Mouse (Mus musculus) lung, embryonic 16.5 days (tissue): ENCODE data around the gene Klk12. TPM values are rescaled to one million over a fixed set of nuclear protein-coding genes. Genes with fewer than 3 reads are reported as not detected.

Experiments
- ATAC-seq: fragments of 200-750 bp; cut with Nextera tagmentation; 2 replicates; pipeline ENCODE4 v1.8.0; 2017; ENCODE audit warnings: low read depth, mild to moderate bottlenecking, moderate library complexity
- H3K27ac ChIP-seq: fragments of 300-500 bp; sonication (generic); 2 replicates; pipeline ENCODE4 v1.5.1; 2014; ENCODE audit warnings: mild to moderate bottlenecking, control low read depth, low read length
- H3K27me3 ChIP-seq: fragments of 300-500 bp; sonication (generic); 2 replicates; pipeline ENCODE4 v1.6.1; 2014; ENCODE audit warnings: low read depth, low read length, mixed read lengths; ENCODE audit not compliant: control insufficient read depth, insufficient read depth
- H3K36me3 ChIP-seq: fragments of 300-500 bp; sonication (generic); 2 replicates; pipeline ENCODE4 v1.6.1; 2014; ENCODE audit warnings: low read length; ENCODE audit not compliant: control insufficient read depth, insufficient read depth
- H3K4me1 ChIP-seq: fragments of 300-500 bp; sonication (generic); replicated peaks from 2 replicates; pipeline ENCODE4 v1.6.1; 2014; ENCODE audit warnings: low read length, mixed read lengths; ENCODE audit not compliant: control insufficient read depth, insufficient read depth
- H3K4me2 ChIP-seq: fragments of 300-500 bp; sonication (generic); 2 replicates; pipeline ENCODE4 v1.6.1; 2014; ENCODE audit warnings: low read depth, low read length, control low read depth
- H3K4me3 ChIP-seq: fragments of 300-500 bp; sonication (generic); 2 replicates; pipeline ENCODE4 v1.5.1; 2014; ENCODE audit warnings: mild to moderate bottlenecking, low read length, control low read depth
- H3K9ac ChIP-seq: fragments of 300-500 bp; sonication (generic); 2 replicates; pipeline ENCODE4 v1.6.1; 2014; ENCODE audit warnings: low read length, control low read depth
- H3K9me3 ChIP-seq: fragments of 300-500 bp; sonication (generic); 2 replicates; pipeline ENCODE4 v1.6.1; 2016; ENCODE audit warnings: low read length; ENCODE audit not compliant: control insufficient read depth
- WGBS: fragments of 180-500 bp; shearing (Covaris S2); extraction: QIAGEN DNeasy Blood & Tissue Kit; methylation state at CpG from one replicate; pipeline ENCODE4 v1.1.7; 2014; 5-methylcytosine and 5-hydroxymethylcytosine counted together
- polyA plus RNA-seq: library from polyadenylated mRNA; unstranded; fragments of >200 nt; fragmentation: Nextera tagmentation; extraction: Ambion mirVana; gene quantifications from 2 replicates; pipeline ENCODE4 v1.2.1, GENCODE M21; 2015

Klk12 gene
- polyA plus RNA-seq, result not detected in 2 replicates

DNA sequence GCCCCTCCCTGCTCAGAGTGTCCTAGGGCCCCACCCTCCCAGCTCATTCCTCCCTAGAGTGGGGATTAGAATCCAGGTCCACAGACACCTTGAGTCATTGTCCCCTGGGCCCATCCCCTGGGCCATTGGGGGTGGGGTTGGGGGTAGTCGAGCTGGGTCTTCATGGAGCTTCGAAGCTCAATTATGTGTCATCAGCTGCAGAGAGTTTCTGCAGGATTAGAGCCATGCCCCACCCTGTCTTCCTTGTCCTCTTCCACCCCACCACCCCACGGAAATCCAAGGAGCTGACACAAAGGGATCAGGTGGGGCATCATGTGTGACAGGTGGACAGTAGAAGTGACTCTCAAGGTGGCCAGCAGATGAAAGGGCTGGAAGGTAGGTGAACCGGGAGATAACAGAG is at the start of gene Klk12:
Klk12 (plus strand) TSS at position 301 of the 400 bp plus-strand sequence.
- WGBS, result 78% methylated on average over 4 of the region's 4 CpGs
- no peak for ATAC-seq
- H3K36me3 ChIP-seq, result no peaks in the 10 kb centered on the region

GRCm38 (mm10) chr7:43747788-43748187 is 20.9 kb upstream of the Klk12 start:
- no peak overlapping the region for H3K4me3 ChIP-seq
- H3K4me1 ChIP-seq, result peaks cover 3% of the 10 kb centered on the region; the same call in 1 of the 2 replicates
- peak; percentile 57; the same call in 1 of the 2 replicates for ATAC-seq
- H3K27ac ChIP-seq, result peak overlapping the region; percentile 13
- 43% methylated on average over 1 of the region's 1 CpGs for WGBS
- H3K4me2 ChIP-seq, result no peak overlapping the region
- H3K36me3 ChIP-seq, result no peaks in the 10 kb centered on the region
- H3K9ac ChIP-seq, result no peak overlapping the region
- H3K9me3 ChIP-seq, result no peaks in the 10 kb centered on the region
- no peaks in the 10 kb centered on the region for H3K27me3 ChIP-seq

More for the DNA sequence above, at the start of gene Klk12:
- Histone ChIP-seq H3K27ac (no peak within 1 kb of the TSS), H3K4me3 (no peak within 1 kb of the TSS), H3K4me1 (no peaks in the 10 kb centered on the region), H3K9ac (no peak within 1 kb of the TSS), H3K9me3 (no peaks in the 10 kb centered on the region), H3K27me3 (no peaks in the 10 kb centered on the region), H3K4me2 (no peak within 1 kb of the TSS)

GRCm38 (mm10) chr7:43752806-43753205 is 15.9 kb upstream of the Klk12 start:
- Histone ChIP-seq H3K9ac (no peak overlapping the region), H3K4me1 (no peaks in the 10 kb centered on the region), H3K27me3 (no peaks in the 10 kb centered on the region), H3K27ac (no peak overlapping the region), H3K9me3 (no peaks in the 10 kb centered on the region), H3K36me3 (no peaks in the 10 kb centered on the region), H3K4me3 (no peak overlapping the region), H3K4me2 (no peak overlapping the region)
- WGBS, result 60% methylated on average over 2 of the region's 2 CpGs
- ATAC-seq, result no peak

DNA sequence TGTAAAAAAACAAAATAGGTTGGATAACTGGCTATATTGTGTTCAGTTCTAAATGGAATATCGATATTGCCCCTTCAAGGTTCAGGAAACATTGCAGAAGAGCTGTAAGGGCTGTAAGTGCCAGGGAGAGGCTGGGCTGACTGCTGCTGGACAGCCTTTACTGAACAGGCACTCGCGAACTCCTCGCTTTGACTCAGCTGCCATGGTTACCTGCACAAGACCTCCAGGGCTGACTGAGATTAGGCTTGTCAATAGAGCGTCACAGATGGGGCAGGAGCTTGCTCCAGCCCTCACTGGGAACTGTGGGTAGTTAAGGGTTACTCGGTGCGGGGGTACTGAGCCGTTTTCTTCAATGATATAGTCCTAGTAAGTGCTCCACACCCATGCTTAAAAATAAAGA is 2.2 kb upstream of the Klk12 start:
- no peaks in the 10 kb centered on the region for H3K27me3 ChIP-seq
- H3K36me3 ChIP-seq, result no peaks in the 10 kb centered on the region
- no peaks in the 10 kb centered on the region for H3K4me1 ChIP-seq
- no peak overlapping the region for H3K9ac ChIP-seq
- ATAC-seq, result no peak
- no peaks in the 10 kb centered on the region for H3K9me3 ChIP-seq
- WGBS, result 36% methylated on average over 8 of the region's 8 CpGs
- H3K27ac ChIP-seq, result no peak overlapping the region
- H3K4me3 ChIP-seq, result no peak overlapping the region
- H3K4me2 ChIP-seq, result no peak overlapping the region

GRCm38 (mm10) chr7:43769636-43770035 is 939 bp downstream of the Klk12 start:
- no peaks in the 10 kb centered on the region for H3K9me3 ChIP-seq
- ATAC-seq, result no peak
- H3K36me3 ChIP-seq, result no peaks in the 10 kb centered on the region
- H3K27ac ChIP-seq, result no peak overlapping the region
- no peaks in the 10 kb centered on the region for H3K4me1 ChIP-seq
- WGBS, result 83% methylated on average over 8 of the region's 8 CpGs
- no peaks in the 10 kb centered on the region for H3K27me3 ChIP-seq
- H3K4me2 ChIP-seq, result no peak overlapping the region
- no peak overlapping the region for H3K4me3 ChIP-seq
- H3K9ac ChIP-seq, result no peak overlapping the region

GRCm38 (mm10) chr7:43770701-43771100 is 2.0 kb downstream of the Klk12 start:
- Histone ChIP-seq H3K27me3 (no peaks in the 10 kb centered on the region), H3K9ac (no peak overlapping the region), H3K4me2 (no peak overlapping the region), H3K4me3 (no peak overlapping the region), H3K4me1 (no peaks in the 10 kb centered on the region), H3K27ac (no peak overlapping the region), H3K36me3 (no peaks in the 10 kb centered on the region), H3K9me3 (no peaks in the 10 kb centered on the region)
- WGBS, result 91% methylated on average over 10 of the region's 10 CpGs
- ATAC-seq, result no peak

DNA sequence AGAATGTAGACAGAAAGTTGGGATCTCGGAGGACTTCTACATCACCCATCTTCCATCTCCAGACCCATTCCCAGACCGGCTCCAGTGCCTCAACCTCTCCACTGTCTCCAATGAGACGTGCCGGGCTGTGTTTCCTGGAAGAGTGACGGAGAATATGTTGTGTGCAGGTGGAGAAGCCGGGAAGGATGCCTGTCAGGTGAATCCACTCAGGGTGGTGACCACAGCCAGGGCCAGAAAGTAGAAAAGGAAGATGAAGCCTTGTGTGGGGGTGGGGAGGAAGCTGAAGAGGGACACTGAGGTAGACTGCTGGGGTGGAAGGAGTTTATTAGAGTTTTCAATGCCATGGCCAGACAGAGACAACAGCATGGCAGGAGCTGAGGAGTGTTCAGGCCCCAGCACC is 3.2 kb downstream of the Klk12 start:
- Histone ChIP-seq H3K4me1 (no peaks in the 10 kb centered on the region), H3K36me3 (no peaks in the 10 kb centered on the region), H3K4me3 (no peak overlapping the region), H3K27me3 (no peaks in the 10 kb centered on the region), H3K27ac (no peak overlapping the region), H3K9me3 (no peaks in the 10 kb centered on the region), H3K9ac (no peak overlapping the region), H3K4me2 (no peak overlapping the region)
- 88% methylated on average over 6 of the region's 6 CpGs for WGBS
- ATAC-seq, result no peak

DNA sequence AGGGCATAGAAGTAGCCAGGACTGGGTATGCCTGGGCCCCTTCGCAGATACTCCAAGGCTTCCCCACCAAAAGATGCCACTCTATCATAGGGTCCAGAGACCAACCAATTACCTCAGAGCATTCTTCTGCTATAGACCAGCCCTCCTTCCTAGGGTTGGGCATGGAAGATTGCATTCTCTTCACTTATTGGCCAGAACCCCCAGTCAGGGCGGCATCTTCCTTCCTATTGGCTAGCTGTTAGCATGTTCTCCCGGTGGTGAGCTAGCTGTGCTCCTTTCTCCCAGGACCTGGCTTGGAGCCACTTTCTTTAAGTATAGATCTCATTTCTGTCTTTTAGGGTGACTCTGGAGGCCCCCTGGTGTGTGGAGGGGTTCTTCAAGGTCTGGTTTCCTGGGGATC is 4.2 kb downstream of the Klk12 start:
- Histone ChIP-seq H3K27me3 (no peaks in the 10 kb centered on the region), H3K36me3 (no peaks in the 10 kb centered on the region), H3K9me3 (no peaks in the 10 kb centered on the region), H3K4me2 (no peak overlapping the region), H3K27ac (no peak overlapping the region), H3K4me1 (no peaks in the 10 kb centered on the region), H3K4me3 (no peak overlapping the region), H3K9ac (no peak overlapping the region)
- WGBS, result 75% methylated on average over 3 of the region's 3 CpGs
- no peak for ATAC-seq

- ATAC-seq, result no peak
- H3K27ac ChIP-seq, result no peak within 1 kb of the TSS
- H3K4me2 ChIP-seq, result no peak within 1 kb of the TSS
- H3K9ac ChIP-seq, result no peak within 1 kb of the TSS
- no peak within 1 kb of the TSS for H3K4me3 ChIP-seq
- no peaks in the 10 kb centered on the region for H3K36me3 ChIP-seq
- H3K4me1 ChIP-seq, result no peaks in the 10 kb centered on the region
- WGBS, result 76% methylated on average over 5 of the region's 5 CpGs
- no peaks in the 10 kb centered on the region for H3K27me3 ChIP-seq
- no peaks in the 10 kb centered on the region for H3K9me3 ChIP-seq
Measured at GRCm38 (mm10) chr7:43774364-43774763, 5.7 kb downstream of the Klk12 start, which contains the start of gene Klk11. Gene Klk11, plus strand, starts transcription at chr7:43774604.

GRCm38 (mm10) chr7:43774802-43775201 is 6.1 kb downstream of the Klk12 start:
- Histone ChIP-seq H3K4me3 (no peak overlapping the region), H3K4me2 (no peak overlapping the region), H3K9me3 (no peaks in the 10 kb centered on the region), H3K27me3 (no peaks in the 10 kb centered on the region), H3K27ac (no peak overlapping the region), H3K36me3 (no peaks in the 10 kb centered on the region), H3K9ac (no peak overlapping the region), H3K4me1 (no peaks in the 10 kb centered on the region)
- ATAC-seq, result no peak
- WGBS, result 57% methylated on average over 6 of the region's 6 CpGs
